Mouse (Mus musculus): Measurements from ENCODE around the gene B3gnt2.
"Not testable (repeated sequence)": the region's sequence is repeated elsewhere in the genome, so short reads cannot be mapped to it uniquely, and the experiment has no call there.

The B3gnt2 gene

GRCm38 (mm10) chr11:22735128-22735527, 125.6 kb downstream of the B3gnt2 start:
- not testable (repeated sequence) for DNase-seq (ENCODE audit: low read depth in 1 of 2, low spot score in 2 of 2)

DNA sequence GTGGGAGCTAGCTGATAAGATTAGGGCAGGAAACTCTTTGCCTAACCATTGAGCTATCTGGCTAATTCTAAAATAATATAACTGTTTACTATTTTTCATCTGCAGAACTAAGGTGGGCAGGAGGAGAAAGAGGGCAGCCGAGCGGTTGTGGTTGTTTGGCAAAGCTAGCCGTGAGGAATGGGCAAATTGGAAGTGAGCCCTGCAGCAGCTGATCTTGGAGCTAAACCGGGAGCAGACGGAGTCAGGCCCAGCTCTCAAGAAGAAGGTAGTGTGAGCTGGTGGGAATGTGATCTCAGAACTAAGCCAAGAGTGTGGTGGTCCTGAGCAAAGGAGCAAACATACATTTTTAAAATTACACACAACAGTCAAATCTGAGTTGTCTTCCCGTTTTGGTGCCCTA, 126.8 kb downstream of the B3gnt2 start:
- DNase-seq (ENCODE audit: low read depth in 1 of 2, low spot score in 2 of 2): no peak

- no peak for DNase-seq (ENCODE audit: low read depth in 1 of 2, low spot score in 2 of 2)
These were observed 127.9 kb downstream of the B3gnt2 start for GRCm38 (mm10) chr11:22732907-22733306.

GRCm38 (mm10) chr11:22723096-22723495, 137.7 kb downstream of the B3gnt2 start:
- DNase-seq (ENCODE audit: low read depth in 1 of 2, low spot score in 2 of 2): no peak

DNA sequence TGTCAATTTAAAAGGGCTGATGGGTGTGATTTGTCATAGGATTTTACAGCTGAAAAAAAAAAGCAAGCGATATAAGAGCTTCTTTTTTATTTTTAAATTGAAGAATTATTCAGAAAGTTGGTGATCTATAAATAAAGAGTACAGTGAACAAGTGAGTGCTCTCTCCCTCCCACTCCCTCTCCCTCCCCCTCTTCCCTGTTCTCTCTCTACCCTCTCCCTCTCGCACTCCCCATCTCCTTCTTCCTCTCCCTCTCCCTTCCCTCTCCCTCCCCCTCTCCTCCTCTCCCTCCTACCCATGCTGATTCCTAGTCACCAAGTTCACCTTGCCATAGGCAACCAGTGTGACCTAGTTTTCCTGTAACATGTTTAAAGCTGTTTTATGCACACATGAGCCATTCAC, 140.7 kb downstream of the B3gnt2 start:
- no peak for DNase-seq (ENCODE audit: low read depth in 1 of 2, low spot score in 2 of 2)

DNA sequence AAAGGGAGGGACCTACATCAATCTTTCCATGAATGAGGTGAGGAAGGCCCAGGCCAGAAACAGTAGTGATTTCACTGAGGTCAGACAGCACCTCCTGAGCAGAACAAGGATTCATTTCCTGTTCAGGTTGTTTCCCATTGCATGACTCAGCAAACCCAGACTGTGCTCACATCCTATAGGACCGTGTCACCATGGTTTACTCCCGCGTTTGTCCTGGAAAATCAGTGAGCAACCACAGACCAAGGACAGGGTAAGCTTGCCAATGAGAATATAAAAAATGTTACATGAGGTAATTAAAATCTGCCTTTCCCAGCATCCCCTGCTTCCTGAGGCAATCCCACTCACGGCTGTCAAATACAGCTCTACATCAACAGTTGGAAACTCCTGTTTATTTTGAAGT, 141.2 kb downstream of the B3gnt2 start:
- DNase-seq (ENCODE audit: low read depth in 1 of 2, low spot score in 2 of 2): no peak

- no peak for DNase-seq (ENCODE audit: low read depth in 1 of 2, low spot score in 2 of 2)
These were observed 142.7 kb downstream of the B3gnt2 start for GRCm38 (mm10) chr11:22718036-22718435.

- DNase-seq (ENCODE audit: low read depth in 1 of 2, low spot score in 2 of 2): no peak
These were observed 149.4 kb downstream of the B3gnt2 start for GRCm38 (mm10) chr11:22711327-22711726.

DNA sequence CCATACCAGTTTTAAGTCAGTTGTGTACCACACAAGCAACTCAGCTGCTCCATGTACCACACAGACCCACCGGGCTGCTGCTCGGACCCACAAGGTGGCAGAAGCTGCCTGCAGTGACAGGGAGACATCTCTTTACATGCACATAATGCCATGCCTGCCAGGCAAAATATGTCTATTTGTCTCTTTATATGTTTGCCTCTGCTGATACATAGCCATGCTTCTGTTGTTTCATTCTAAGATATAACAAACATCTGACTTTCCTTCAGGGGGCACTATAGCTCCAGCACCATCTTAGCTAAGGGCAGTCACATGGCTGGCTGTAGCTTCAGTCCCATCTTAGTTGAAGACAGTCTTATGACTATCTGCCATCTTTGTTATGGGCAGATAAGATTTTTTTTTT, 150.2 kb downstream of the B3gnt2 start:
- DNase-seq (ENCODE audit: low read depth in 1 of 2, low spot score in 2 of 2): no peak
